Mouse (Mus musculus) forebrain, embryonic 11.5 days (tissue): ENCODE data around the gene Ints13. TPM values are rescaled to one million over a fixed set of nuclear protein-coding genes. Genes with fewer than 3 reads are reported as not detected.

ENCODE experiments used
- ATAC-seq: fragments of 200-750 bp; cut with Nextera tagmentation; replicated peaks from 2 replicates; pipeline ENCODE4 v1.8.0; 2017; ENCODE audit warnings: moderate TSS enrichment; ENCODE audit not compliant: low FRiP score
- DNase-seq: peaks from one replicate; pipeline ENCODE4 v3.0.0-alpha.2; 2017; ENCODE audit warnings: low spot score
- H3K27ac ChIP-seq: fragments of 300-500 bp; sonication (generic); 2 replicates; pipeline ENCODE4 v1.5.1; 2014; ENCODE audit warnings: low read depth, low read length
- H3K27me3 ChIP-seq: fragments of 300-500 bp; sonication (generic); 2 replicates; pipeline ENCODE4 v1.6.1; 2014; ENCODE audit warnings: mild to moderate bottlenecking, low read length, mixed read lengths; ENCODE audit not compliant: control insufficient read depth, insufficient read depth
- H3K36me3 ChIP-seq: fragments of 300-500 bp; sonication (generic); 2 replicates; pipeline ENCODE4 v1.6.1; 2014; ENCODE audit warnings: mild to moderate bottlenecking, low read length, moderate library complexity, mixed read lengths; ENCODE audit not compliant: control insufficient read depth, insufficient read depth
- H3K4me1 ChIP-seq: fragments of 300-500 bp; sonication (generic); replicated peaks from 2 replicates; pipeline ENCODE4 v1.6.1; 2014; ENCODE audit warnings: low read length, mixed read lengths; ENCODE audit not compliant: control insufficient read depth, insufficient read depth
- H3K4me2 ChIP-seq: fragments of 300-500 bp; sonication (generic); 2 replicates; pipeline ENCODE4 v1.6.1; 2014; ENCODE audit warnings: low read depth, mild to moderate bottlenecking, low read length, moderate library complexity, mixed read lengths; ENCODE audit not compliant: severe bottlenecking
- H3K4me3 ChIP-seq: fragments of 300-500 bp; sonication (generic); 2 replicates; pipeline ENCODE4 v1.5.1; 2014; ENCODE audit warnings: low read depth, low read length
- H3K9ac ChIP-seq: fragments of 300-500 bp; sonication (generic); 2 replicates; pipeline ENCODE4 v1.6.1; 2014; ENCODE audit warnings: low read length
- H3K9me3 ChIP-seq: fragments of 300-500 bp; sonication (generic); 2 replicates; pipeline ENCODE4 v1.6.1; 2016; ENCODE audit warnings: low read length, mixed read lengths; ENCODE audit not compliant: control insufficient read depth
- WGBS: fragments of 180-500 bp; shearing (Covaris S2); extraction: QIAGEN DNeasy Blood & Tissue Kit; methylation state at CpG from one replicate; pipeline ENCODE4 v1.1.7; 2014; 5-methylcytosine and 5-hydroxymethylcytosine counted together
- polyA plus RNA-seq: library from polyadenylated mRNA; unstranded; fragments of >200 nt; fragmentation: Nextera tagmentation; extraction: Ambion mirVana; gene quantifications from 2 replicates; pipeline ENCODE4 v1.2.1, GENCODE M21; 2014

Gene Ints13
- polyA plus RNA-seq, 1 experiment from 2014 or later = 92.0 TPM

DNA sequence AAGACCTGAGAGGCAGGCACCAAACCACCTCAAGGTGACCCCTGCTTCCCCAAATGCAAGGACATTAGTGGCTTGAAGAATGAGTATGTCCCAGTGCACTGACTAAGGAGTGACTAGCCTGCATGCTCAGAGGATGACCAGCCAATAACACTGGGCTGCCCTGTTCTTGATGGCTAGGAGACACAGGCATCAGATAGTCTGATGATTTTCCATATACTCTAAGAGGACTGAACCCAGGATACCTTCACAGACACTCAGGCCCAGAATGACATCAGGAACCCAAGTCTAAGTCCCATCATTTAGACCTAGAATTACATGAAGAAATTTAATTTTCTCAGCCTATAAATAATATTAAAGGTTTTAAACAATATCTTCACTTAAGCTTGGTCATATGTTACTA, 26.3 kb downstream of the Ints13 start:
- Histone ChIP-seq H3K4me3 (no peak overlapping the region), H3K9me3 (no peaks in the 10 kb centered on the region), H3K36me3 (peaks cover 11% of the 10 kb centered on the region), H3K4me2 (no peak overlapping the region), H3K27me3 (no peaks in the 10 kb centered on the region), H3K27ac (no peak overlapping the region), H3K9ac (no peak overlapping the region), H3K4me1 (no peaks in the 10 kb centered on the region)
- ATAC-seq (no peak), DNase-seq (no peak)

DNA sequence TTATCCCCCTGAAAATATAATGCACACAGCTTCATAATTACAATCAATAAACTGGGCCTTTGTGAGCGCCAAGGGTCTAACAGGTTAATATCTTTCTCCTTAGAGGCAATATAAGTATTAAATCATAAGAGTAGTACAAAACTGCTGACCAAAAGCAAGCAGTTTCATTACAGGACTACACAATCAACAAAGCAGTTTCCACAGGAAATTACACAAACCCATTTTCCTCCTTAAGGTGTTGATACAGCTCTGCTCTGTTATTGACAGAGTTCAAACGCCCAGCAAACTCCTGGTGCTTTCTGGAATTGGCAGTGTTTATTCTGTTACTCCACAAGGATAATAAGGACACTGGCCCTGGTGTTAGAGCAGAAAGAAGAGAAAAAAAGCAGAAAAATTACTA, 27.2 kb downstream of the Ints13 start:
- H3K9ac ChIP-seq = no peak overlapping the region
- no peak overlapping the region for H3K4me3 ChIP-seq
- H3K27ac ChIP-seq = no peak overlapping the region
- H3K4me2 ChIP-seq = no peak overlapping the region
- no peaks in the 10 kb centered on the region for H3K9me3 ChIP-seq
- no peaks in the 10 kb centered on the region for H3K4me1 ChIP-seq
- H3K36me3 ChIP-seq = peaks cover 6% of the 10 kb centered on the region; the same call in 1 of the 2 replicates
- ATAC-seq (no peak), DNase-seq (no peak)
- WGBS = 94% methylated on average over 2 of the region's 2 CpGs
- no peaks in the 10 kb centered on the region for H3K27me3 ChIP-seq

DNA sequence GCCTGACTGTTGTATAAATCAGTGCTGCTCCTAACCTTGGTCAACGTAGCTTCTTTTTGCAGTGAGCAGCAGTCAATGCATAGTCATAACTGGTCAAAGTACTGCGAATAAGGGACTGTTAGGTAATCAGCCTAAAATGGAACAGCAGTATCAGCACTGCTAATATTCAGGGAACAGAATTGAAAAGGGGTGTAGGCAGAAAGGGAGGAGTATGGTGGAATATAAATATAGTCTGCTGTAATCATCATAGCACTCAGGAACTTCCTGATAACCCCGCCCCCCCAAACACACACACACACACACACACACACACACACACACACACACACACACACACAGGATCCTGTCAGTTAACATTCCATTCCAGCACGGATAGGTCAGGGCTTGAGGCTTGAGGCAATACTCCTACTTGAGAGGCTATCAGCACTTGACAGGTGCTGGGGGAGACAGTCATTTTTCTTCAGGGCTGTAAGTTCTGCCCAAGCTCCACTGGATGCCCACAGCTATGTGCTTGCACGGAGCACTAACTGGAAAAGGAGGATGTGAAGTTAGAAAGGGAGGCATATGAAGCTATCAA, 32.3 kb downstream of the Ints13 start:
- Histone ChIP-seq H3K4me1 (no peaks in the 10 kb centered on the region), H3K27ac (no peak overlapping the region), H3K9ac (no peak overlapping the region), H3K9me3 (no peaks in the 10 kb centered on the region), H3K36me3 (no peaks in the 10 kb centered on the region; the same call in 1 of the 2 replicates), H3K4me2 (no peak overlapping the region), H3K27me3 (no peaks in the 10 kb centered on the region), H3K4me3 (no peak overlapping the region)
- WGBS = 80% methylated on average over 5 of the region's 5 CpGs
- no peak for ATAC-seq
- DNase-seq = no peak

DNA sequence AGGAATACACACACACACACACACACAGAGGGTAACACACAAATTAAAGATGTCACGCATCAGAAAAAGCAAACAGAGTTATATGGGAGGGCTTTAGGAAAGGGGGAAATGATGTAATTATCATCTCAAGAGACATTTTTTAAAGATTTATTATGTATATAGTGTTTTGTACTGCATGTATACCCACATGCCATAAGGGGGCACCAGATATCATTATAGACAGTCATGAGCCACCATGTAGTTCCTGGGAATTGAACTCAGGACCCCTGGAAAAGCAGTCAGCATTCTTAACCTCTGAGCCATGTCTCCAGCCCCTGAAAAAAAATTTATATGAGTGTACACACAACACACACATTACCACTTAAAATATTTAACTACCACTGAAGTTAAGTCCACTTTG, 33.0 kb downstream of the Ints13 start:
- H3K4me1 ChIP-seq = no peaks in the 10 kb centered on the region
- H3K4me2 ChIP-seq = no peak overlapping the region
- no peaks in the 10 kb centered on the region for H3K9me3 ChIP-seq
- H3K36me3 ChIP-seq = no peaks in the 10 kb centered on the region; the same call in 1 of the 2 replicates
- H3K4me3 ChIP-seq = no peak overlapping the region
- H3K27me3 ChIP-seq = no peaks in the 10 kb centered on the region
- no peak overlapping the region for H3K9ac ChIP-seq
- H3K27ac ChIP-seq = no peak overlapping the region
- 91% methylated on average over 1 of the region's 1 CpGs for WGBS
- no peak for ATAC-seq
- no peak for DNase-seq

DNA sequence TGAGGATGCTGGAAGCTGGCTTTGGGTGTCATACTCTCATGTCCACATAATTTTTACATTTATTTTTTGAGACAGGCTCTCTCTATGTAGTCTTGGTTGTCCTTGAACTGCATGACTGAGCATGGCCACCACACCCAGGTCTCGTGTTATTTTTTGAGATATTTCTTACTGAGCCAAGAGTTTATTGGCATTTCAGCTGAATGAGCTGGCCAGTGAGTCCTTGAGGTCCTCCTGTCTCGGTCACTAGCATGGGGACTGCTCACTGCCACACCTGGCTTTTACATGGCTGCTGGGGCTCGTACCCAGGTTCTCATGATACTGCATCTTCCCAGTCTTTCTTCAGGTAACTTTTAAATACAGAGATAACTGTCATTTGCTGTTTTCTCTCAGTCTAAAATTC, 37.2 kb downstream of the Ints13 start:
- Histone ChIP-seq H3K9ac (no peak overlapping the region), H3K27ac (no peak overlapping the region), H3K36me3 (no peaks in the 10 kb centered on the region), H3K4me1 (no peaks in the 10 kb centered on the region), H3K4me3 (no peak overlapping the region), H3K9me3 (no peaks in the 10 kb centered on the region), H3K27me3 (no peaks in the 10 kb centered on the region), H3K4me2 (no peak overlapping the region)
- DNase-seq = no peak
- 75% methylated on average over 3 of the region's 3 CpGs for WGBS
- ATAC-seq = no peak

DNA sequence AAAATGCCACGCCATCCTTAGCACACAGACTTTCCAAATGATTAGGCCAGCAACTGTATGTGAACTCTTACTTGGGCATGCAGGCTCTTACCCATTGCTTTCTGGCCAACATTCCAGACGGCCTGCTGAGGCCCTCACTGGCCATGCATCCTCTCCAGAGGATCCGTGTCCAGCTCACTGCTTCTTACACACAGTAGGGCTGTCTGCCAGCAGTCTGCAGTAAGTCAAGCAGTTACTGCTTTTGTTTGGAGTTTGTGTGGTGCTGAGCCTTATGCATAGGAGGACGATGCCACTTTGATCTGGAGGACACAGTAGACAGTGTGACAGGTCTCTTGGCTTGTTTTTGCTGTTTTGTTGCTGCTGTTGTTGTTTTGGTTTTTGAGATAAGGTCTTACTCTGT, 39.0 kb downstream of the Ints13 start:
- Histone ChIP-seq H3K36me3 (no peaks in the 10 kb centered on the region), H3K4me3 (no peak overlapping the region), H3K4me2 (no peak overlapping the region), H3K9me3 (no peaks in the 10 kb centered on the region), H3K9ac (no peak overlapping the region), H3K4me1 (no peaks in the 10 kb centered on the region), H3K27me3 (no peaks in the 10 kb centered on the region), H3K27ac (no peak overlapping the region)
- ATAC-seq (no peak), DNase-seq (no peak)
- WGBS = 68% methylated on average over 4 of the region's 4 CpGs

DNA sequence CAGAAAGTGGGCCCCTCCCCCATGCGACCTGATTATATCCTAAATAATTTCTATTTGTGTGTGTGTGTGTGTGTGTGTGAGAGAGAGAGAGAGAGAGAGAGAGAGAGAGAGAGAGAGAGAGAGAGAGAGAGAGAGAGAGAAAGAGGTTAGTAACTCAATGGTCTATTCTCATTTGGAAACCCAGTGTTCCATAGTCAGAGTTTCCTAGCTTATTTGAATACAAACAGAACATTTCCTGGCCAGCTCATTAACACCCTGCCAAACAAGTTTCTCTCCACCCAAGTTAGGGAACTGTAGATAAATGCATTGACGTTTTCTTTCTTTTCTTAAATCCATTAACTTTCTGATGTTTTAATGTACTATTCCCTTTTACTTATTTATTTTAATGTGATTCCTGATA, 39.6 kb downstream of the Ints13 start:
- Histone ChIP-seq H3K4me3 (no peak overlapping the region), H3K9me3 (no peaks in the 10 kb centered on the region), H3K36me3 (no peaks in the 10 kb centered on the region), H3K27ac (no peak overlapping the region), H3K27me3 (no peaks in the 10 kb centered on the region), H3K4me1 (no peaks in the 10 kb centered on the region), H3K9ac (no peak overlapping the region), H3K4me2 (no peak overlapping the region)
- DNase-seq (no peak), ATAC-seq (no peak)
- WGBS = 74% methylated on average over 2 of the region's 2 CpGs

DNA sequence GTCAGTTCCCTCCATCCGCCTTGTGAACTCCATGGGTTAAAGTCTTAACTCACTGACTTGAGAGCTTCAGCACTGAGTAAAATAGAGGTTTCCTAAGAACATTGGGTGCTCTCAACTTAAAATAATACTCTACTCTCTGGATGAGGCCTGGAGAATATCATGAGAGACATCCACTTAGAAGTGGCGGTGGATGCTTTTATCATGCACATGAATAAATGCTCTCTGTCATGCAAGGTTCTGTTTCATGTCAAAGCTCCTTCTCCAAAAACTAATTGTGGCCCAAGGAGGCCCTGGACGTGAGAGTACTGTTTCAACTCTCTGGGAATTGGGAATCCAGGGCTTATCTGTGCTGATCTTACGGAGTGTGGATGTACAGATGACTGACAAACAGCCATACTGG, 40.5 kb downstream of the Ints13 start:
- no peaks in the 10 kb centered on the region for H3K4me1 ChIP-seq
- no peak overlapping the region for H3K9ac ChIP-seq
- no peak overlapping the region for H3K27ac ChIP-seq
- H3K4me3 ChIP-seq = no peak overlapping the region
- H3K27me3 ChIP-seq = no peaks in the 10 kb centered on the region
- WGBS = 96% methylated on average over 4 of the region's 4 CpGs
- no peaks in the 10 kb centered on the region for H3K9me3 ChIP-seq
- H3K36me3 ChIP-seq = no peaks in the 10 kb centered on the region
- no peak for ATAC-seq
- H3K4me2 ChIP-seq = no peak overlapping the region
- no peak for DNase-seq

DNA sequence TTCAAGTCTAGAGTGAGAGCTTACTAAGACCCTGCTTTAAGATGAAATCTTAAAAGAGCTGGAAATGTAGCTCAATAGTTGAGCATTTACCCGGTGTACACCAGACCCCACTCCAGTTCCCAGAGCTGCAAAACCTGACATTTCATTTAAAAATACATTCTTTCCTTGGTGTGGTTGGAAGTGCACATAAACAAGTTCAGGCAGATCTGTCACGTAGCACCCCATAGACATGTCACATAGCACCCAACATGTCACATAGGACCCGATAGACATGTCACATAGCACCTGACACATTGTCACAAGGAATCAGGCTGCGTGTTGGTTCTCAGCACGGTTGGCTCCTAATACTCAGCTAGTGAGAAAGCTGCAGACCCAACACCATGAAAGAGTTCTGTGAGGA, 42.1 kb downstream of the Ints13 start:
- Histone ChIP-seq H3K27ac (no peak overlapping the region), H3K4me2 (no peak overlapping the region), H3K9me3 (no peaks in the 10 kb centered on the region), H3K36me3 (no peaks in the 10 kb centered on the region), H3K4me3 (no peak overlapping the region), H3K27me3 (no peaks in the 10 kb centered on the region), H3K9ac (no peak overlapping the region), H3K4me1 (no peaks in the 10 kb centered on the region)
- ATAC-seq (no peak), DNase-seq (no peak)
- 91% methylated on average over 5 of the region's 5 CpGs for WGBS
